Mouse (Mus musculus) CD4-positive naive resting alpha-beta T cell, adult 57 days (primary cell): ENCODE results near the gene Ccdc50. TPM values are rescaled to one million over a fixed set of nuclear protein-coding genes. Genes with fewer than 3 reads are reported as not detected.

Source experiments
- total RNA-seq: library from RNA; stranded (reverse); gene quantifications from one replicate; pipeline ENCODE4 v1.2.4, GENCODE M21; 2023

Gene Ccdc50
- total RNA-seq: 19.0 TPM

GRCm38 (mm10) chr16:27388761-27389451 is at the start of gene Ccdc50:
Gene Ccdc50 (plus strand): TSS chr16:27388869.

GRCm38 (mm10) chr16:27370191-27370590 is 18.5 kb upstream of the Ccdc50 start, which contains the start of gene Uts2b:
Gene Uts2b (minus strand): TSS chr16:27370239.

Other genes starting within 250 kb of the Ccdc50 start
- gene Ostn, start 81.4 kb upstream of the Ccdc50 start, total RNA-seq: not detected
- gene Uts2b, start 18.6 kb upstream of the Ccdc50 start, total RNA-seq: not detected